Mouse (Mus musculus) ES-Bruce4 (cell line): ENCODE measurements around the gene Rerg.
A peak's percentile ranks its signal among the peaks of the same experiment; 100 is the strongest.

Source experiments
- CTCF ChIP-seq: IDR thresholded peaks from one replicate; pipeline ENCODE4 v1.8.1; 2011; ENCODE audit warnings: low read depth, low read length
- EP300 ChIP-seq: IDR thresholded peaks from 2 replicates; pipeline ENCODE4 v1.6.1; 2011; ENCODE audit warnings: low read depth, low read length; ENCODE audit not compliant: insufficient read depth

DNA sequence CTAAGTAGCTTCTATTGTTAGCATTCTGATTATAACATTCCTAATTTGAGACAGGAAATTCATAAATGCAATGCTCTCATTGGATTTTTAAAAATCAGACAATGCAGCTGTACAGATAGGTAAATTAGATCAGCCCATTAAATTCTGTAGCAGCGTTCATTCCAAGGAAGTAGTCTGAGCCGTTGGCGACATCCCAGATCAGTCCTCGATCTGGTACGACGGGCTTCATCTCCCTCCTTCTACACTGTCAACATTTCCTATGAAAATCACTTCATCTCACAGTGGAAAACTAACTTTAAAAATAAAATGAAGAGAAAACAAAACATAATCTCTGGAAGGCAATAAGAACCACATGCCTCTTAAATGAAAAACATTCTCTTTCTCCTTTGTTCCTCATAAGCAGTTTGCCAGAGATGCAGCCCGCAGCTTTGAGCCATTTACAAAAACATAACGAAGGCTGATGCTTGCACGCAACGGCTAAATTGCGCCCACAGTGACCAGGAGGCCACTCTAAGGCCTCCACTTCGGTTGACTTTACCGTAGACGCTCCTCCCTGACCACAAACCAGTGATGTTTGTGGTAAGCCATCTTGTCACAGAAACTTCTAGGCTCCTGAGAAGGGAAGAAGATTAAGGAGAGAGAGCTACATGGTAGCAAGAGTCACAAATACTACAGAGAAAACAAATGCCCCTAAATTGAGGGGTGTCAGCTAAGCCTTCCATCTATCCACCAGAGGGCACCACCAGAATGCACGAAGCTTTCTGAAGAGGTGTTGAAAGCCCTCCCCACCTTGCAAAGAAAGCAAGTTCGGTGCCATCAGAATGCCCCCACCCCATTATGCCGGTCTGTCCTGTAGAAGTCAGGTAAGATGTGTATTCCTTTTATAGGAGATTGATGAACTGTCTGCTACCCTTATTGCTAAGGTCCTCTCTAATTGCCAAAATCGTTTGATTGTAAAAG, 71.8 kb downstream of the Rerg start:
- TF ChIP-seq EP300 (no peak), CTCF (peak; percentile 36)
